Mouse (Mus musculus): ENCODE measurements around the gene Kcnma1. TPM values are rescaled to one million over a fixed set of nuclear protein-coding genes. Genes with fewer than 3 reads are reported as not detected.

Gene Kcnma1
- total RNA-seq, 2 experiments from 2014 or later, result 44.2 to 47.3 TPM

DNA sequence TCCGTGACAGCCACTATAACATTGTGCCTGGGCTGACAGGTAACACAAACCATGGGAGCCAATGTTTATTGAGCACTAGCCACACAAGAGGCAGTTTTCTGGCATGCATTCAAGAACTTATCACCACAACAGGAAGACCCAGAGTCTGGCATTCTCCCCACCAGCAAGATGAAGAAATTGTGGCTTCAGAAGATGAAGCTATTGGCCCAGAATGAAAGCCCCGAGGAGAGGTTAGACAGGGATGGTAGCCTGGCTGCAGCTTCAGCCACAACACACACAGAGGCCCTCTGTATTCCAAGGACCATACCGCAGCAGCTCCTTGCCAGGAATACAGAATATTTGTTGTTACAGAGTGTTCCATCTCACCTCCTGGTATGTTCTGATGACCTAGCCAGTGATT is 221.6 kb downstream of the Kcnma1 start:
- DNase-seq, result no peak
- intact Hi-C loops (cut with DNase I), result loop anchor here (2.0 to 10.0 kb wide), 2 partner anchors 32 to 208 kb away; no protein-coding TSS in a partner anchor

DNA sequence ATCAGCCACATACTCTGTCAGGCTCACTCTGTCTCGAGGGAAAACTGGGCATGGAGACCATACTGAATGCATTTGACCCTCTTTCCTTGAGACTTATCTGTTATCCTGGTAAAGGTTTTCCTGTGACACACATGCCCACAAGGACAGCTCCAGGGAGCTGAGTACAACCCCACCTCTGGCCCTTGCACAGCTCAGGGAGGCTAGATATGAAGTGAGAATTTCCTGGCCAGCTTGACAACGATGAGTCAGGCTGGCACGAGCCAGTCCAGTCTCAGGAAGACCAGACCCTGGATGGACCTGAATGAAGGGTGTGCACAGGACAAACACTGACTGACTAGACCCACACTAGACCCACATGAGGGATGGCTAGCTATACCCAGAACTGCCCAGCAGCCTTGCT is 222.2 kb downstream of the Kcnma1 start:
- no peak for DNase-seq
- intact Hi-C loops (cut with DNase I), result loop anchor here (2.0 to 10.0 kb wide), 2 partner anchors 33 to 207 kb away; no protein-coding TSS in a partner anchor

- intact Hi-C loops (cut with DNase I), result loop anchor here (1.0 to 10.0 kb wide), 2 partner anchors 206 to 217 kb away; no protein-coding TSS in a partner anchor
- peak; percentile 55 to 56 for DNase-seq
Measured at GRCm38 (mm10) chr14:23791261-23791691, 223.0 kb downstream of the Kcnma1 start.

GRCm38 (mm10) chr14:23786687-23787073 is 227.6 kb downstream of the Kcnma1 start:
- no peak for DNase-seq
- intact Hi-C loops (cut with DNase I), result no loop called here

- intact Hi-C loops (cut with DNase I), result no loop called here
- no peak for DNase-seq
Measured at GRCm38 (mm10) chr14:23785921-23786686, 228.2 kb downstream of the Kcnma1 start.

- DNase-seq, result no peak
- intact Hi-C loops (cut with DNase I), result no loop called here
Measured at GRCm38 (mm10) chr14:23782845-23783609, 231.3 kb downstream of the Kcnma1 start.

DNA sequence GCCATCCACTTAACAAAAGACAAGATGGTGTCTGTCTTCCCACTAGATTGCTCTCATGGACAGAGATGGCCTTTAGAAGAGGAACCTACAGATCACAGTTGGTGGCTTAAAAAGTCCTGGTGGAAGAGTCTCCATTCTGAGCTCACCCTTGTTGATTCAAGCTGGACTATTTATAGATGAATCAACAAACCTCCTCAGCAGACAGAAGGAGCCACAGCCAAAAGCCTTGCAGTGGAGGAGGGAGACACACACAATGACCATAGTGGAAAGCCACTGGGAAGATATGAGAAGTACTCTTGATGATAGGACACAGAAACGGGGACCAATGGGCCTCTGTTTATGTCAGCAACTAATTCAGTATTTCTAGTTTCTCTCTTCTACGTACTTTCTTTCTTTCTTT is 239.7 kb downstream of the Kcnma1 start:
- DNase-seq, result no peak
- intact Hi-C loops (cut with DNase I), result no loop called here

DNA sequence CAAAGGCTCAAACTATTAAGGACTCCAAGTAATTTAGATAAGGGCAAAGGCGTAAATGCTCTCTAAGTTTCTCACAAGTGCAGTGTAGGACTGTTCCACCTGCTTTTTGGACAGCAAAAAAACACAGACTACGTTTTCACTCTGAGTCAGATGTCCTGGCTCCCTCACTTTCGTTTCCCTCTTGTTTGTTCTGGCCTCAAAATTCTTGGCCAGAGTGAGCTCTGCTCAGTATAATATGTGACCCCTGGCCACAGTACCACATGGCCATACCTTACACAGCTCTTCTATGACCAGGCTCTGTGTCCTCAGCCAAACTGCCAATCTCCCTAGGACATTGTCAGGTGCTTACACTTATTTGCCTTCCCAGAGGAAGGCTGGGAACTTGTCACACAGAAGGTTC is 241.6 kb downstream of the Kcnma1 start:
- intact Hi-C loops (cut with DNase I), result loop anchor here (1.0 kb wide), 1 partner anchor 175 kb away; no protein-coding TSS in a partner anchor
- DNase-seq, result no peak

DNA sequence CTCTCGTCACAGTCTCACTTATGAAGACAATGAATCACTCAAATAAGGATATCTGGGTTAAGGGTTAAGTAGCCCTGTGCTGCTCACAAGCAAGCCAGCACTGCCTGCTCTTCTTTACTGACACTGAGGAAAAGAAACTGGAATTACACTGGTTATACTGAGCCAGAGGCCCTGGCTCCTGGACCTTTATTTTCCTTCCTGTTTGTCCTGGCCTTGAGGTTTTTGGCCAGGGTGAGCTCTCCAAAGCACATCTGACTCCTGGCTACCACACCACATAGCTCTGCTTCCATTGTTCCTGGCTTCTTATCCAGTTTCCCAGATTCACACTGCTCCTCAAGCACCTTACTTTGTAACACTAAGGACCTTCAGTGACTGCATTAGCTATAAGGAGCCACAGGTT is 242.5 kb downstream of the Kcnma1 start:
- no peak for DNase-seq
- intact Hi-C loops (cut with DNase I), result no loop called here

- DNase-seq, result no peak
- intact Hi-C loops (cut with DNase I), result no loop called here
Measured at GRCm38 (mm10) chr14:23762471-23762870, 251.8 kb downstream of the Kcnma1 start.

DNA sequence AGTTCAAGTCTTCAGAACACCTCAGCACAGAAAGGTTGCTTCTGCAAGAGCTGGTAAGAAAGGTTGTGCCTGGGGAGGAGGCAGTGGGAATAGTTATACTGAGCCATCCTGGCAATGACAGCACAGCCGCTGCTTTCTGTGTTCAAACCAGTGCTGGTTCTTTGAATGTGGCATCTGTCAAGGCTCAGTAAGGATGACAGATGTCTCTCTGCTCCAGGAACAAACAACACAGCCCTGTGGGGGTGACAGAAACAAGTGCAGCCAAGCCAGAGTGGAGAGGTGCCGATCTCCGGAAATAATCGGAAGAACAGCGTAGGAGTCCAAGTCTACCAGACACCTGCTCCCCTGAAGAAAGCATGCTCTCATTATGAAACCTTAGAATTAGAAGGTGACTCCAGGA is 254.7 kb downstream of the Kcnma1 start:
- intact Hi-C loops (cut with DNase I), result no loop called here
- DNase-seq, result no peak

DNA sequence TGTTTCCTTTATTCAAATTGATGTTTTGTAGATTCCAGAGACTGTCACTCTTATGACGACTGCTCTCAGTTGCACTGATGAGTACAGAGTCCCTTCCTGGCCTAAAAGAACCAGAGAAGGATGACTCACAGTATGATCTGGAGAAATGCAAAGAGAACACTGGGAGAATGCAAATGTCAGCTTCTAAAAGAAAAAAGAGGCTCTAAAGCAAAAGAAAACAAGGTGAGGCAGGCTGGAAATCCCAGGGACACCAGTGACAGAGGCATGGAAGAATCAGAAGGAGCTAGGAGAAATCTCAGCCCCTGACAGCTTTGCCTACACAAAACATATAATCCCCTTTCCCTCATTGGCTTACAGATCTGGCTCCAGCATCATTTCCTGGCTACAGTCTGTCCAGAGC is 255.9 kb downstream of the Kcnma1 start:
- DNase-seq, result no peak
- intact Hi-C loops (cut with DNase I), result no loop called here

GRCm38 (mm10) chr14:23748011-23748410 is 266.3 kb downstream of the Kcnma1 start:
- intact Hi-C loops (cut with DNase I), result no loop called here
- no peak for DNase-seq

- DNase-seq, result no peak
- intact Hi-C loops (cut with DNase I), result no loop called here
Measured at GRCm38 (mm10) chr14:23746976-23747375, 267.3 kb downstream of the Kcnma1 start.

DNA sequence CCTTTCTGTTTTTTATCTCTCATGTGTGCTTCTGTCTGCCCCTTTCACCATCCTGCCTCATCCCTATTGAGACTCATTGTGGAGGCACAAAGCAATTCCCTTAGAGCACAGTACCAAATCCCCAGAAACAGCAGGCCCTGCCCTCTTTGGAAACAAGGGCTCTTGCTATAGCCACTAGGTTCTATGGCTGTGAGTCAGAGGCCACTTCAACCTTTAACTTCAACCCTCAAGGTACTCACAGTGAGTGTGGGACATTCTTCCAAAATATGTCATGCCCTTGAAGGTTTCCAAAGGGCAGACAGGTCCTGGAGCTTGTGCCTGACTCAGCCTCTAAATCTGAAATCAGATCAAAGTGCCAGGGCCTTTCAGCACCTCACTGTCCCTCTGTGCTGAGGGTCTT is 272.8 kb downstream of the Kcnma1 start:
- intact Hi-C loops (cut with DNase I), result no loop called here
- no peak for DNase-seq

GRCm38 (mm10) chr14:23734200-23734599 is 280.1 kb downstream of the Kcnma1 start:
- DNase-seq, result no peak
- intact Hi-C loops (cut with DNase I), result no loop called here

- intact Hi-C loops (cut with DNase I), result no loop called here
- no peak for DNase-seq
Measured at GRCm38 (mm10) chr14:23729377-23729776, 284.9 kb downstream of the Kcnma1 start.

DNA sequence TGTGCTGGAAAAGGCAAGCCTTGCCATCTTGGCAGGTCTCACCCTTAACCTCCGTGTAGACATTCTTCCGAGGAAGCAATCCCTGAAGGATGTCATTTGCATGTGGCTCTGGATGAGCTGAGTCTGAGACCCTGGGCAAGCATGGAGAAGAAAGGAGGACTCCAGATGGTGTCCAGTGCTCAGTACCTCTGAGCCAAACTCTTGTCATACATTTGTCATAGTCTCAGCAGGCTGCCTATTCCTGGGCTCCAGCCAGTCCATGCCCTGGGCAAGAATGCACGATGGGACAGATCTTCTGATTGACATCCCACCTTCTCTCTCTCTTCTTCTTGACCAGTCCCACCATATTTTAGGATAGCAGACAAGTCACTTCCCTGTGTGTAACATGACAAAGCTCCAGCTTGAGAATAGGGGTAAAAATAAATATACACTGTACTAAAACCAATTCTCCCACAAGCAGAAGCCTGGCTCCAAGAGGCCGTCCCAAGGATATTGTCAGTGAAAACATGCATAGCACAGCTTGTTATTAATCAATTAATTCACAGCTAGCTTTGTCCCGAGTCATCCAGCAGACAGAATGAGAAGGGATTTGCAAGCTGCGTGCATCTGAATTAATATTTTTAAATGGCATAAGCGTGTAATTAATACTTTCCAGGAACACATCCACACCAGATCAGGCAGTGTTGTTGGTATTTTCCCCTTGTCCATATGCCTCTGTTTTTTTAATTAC is 290.4 kb downstream of the Kcnma1 start:
- intact Hi-C loops (cut with DNase I), result no loop called here

DNA sequence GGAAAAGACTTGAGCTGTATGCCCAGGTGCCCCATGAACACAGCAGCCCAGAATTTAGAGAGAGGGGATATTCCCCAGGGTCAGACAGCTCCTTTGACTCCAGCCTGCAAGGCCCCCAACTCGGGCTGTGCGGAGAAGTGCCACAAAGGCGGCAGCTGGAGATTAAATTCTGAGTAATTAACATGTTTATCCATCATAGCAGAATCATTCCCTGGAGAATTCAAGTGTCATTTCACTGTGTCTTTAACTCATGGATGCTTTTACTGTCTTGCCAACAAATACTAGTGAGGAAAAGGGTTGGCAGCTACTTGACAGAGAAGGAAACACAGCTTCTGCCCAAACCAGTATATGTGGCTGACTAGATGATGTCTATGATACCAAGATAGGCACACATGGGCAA is 295.0 kb downstream of the Kcnma1 start:
- DNase-seq, result no peak
- intact Hi-C loops (cut with DNase I), result no loop called here

More for the DNA sequence above, 290.4 kb downstream of the Kcnma1 start:
- no peak for DNase-seq

- intact Hi-C loops (cut with DNase I), result no loop called here
- no peak for DNase-seq
Measured at GRCm38 (mm10) chr14:23718667-23719066, 295.6 kb downstream of the Kcnma1 start.
